Mouse (Mus musculus) megakaryocyte, adult 5-6 weeks (primary cell): ENCODE data around the gene Olfr552. TPM values are rescaled to one million over a fixed set of nuclear protein-coding genes. Genes with fewer than 3 reads are reported as not detected.
"Not testable (repeated sequence)": the region's sequence is repeated elsewhere in the genome, so short reads cannot be mapped to it uniquely, and the experiment has no call there.

Experiments used
- ATAC-seq: 2 replicates; pipeline ENCODE4 v1.8.0; 2016; ENCODE audit warnings: mild to moderate bottlenecking, inconsistent platforms; ENCODE audit not compliant: poor library complexity, severe bottlenecking
- total RNA-seq, 2 experiments: library from RNA; stranded (forward) in 1 of 2; stranded (reverse) in 1 of 2; fragments of 153-499, 151-499 nt in 1 of 2; fragments of 221-1000, 200-1000 nt in 1 of 2; gene quantifications; 2 replicates each; pipeline versions ENCODE4 v1.2.3 to v1.2.4; 2015 to 2017

The Olfr552 gene
- total RNA-seq (2015), result not detected in 2 replicates
- total RNA-seq (2017), result not detected in 2 replicates

- ATAC-seq, result peak; percentile 43; the same call in 1 of the 2 replicates
Observed at GRCm38 (mm10) chr7:102597378-102598031, at the start of gene Olfr552. Gene Olfr552, plus strand, starts transcription at chr7:102597770.

DNA sequence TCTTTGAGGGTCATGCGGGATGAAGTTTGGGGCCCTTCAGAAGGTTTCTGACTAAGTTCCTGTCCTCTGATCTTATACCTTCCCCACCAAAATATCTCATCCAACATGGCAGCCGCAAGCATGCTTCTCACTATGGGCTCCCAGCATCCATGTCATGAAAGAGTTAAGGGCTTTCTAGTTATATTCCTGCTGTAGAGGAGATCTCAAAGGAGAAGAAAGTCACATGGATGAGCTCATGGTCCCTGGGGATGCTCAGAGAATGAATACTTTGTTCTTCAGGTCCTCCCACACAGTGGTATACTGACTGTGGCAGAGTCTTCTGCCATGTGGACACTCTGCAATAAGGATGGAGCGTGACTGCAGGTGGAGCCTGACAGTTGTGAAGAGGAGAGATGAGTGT, 48.0 kb upstream of the Olfr552 start, which contains the start of gene Olfr549:
Gene Olfr549 (plus strand): TSS at position 301 of the 400 bp plus-strand sequence.
- ATAC-seq, result no peak

DNA sequence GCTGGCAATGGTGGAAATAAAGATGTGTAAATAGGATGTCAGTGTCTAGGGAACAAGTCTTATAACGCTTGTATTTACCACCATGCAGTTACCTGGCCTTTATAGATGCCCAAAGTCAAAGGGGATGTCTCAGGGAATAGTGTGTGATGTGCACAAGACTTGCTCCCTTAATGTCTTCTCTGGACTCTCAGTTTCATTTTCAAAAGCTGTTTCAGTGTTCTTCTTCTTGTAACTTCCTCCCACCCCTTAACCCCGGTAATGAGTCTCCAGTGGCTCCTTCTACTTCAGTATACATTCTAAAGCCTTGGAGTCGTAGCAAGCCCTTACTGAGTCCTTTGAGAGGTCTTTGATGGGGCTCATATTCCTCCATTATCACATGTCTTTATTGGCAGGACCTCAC, 44.3 kb upstream of the Olfr552 start:
- peak; percentile 66; the same call in 1 of the 2 replicates for ATAC-seq

- peak; percentile 99 for ATAC-seq
Observed at GRCm38 (mm10) chr7:102564999-102565997, 32.3 kb upstream of the Olfr552 start, which contains the start of gene Trim21. Gene Trim21, minus strand, starts transcription at chr7:102565486.

DNA sequence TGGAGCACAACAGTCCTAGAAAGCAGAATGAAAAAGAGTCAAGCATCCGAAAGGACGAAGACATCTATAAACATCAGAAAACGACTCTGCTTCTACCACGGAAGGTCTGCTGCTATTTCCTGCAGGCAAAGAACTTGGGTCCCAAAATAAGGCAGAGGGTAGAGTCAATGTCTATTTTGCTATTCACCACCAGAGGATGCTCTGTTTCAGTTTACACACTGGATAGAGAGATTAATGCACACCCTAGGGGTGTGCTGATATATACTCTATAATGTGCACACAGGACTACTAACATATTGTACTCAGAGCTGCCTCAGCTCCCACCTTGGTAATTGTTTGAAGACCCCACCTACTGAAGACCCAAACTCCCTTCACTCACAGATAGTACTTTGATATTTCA, 31.4 kb upstream of the Olfr552 start:
- no peak for ATAC-seq

- ATAC-seq, result no peak
Observed at GRCm38 (mm10) chr7:102571142-102571541, 26.4 kb upstream of the Olfr552 start, which contains the start of gene Olfr550. Gene Olfr550, plus strand, starts transcription at chr7:102571442.

- ATAC-seq, result no peak
Observed at GRCm38 (mm10) chr7:102573174-102573830, 24.3 kb upstream of the Olfr552 start.

DNA sequence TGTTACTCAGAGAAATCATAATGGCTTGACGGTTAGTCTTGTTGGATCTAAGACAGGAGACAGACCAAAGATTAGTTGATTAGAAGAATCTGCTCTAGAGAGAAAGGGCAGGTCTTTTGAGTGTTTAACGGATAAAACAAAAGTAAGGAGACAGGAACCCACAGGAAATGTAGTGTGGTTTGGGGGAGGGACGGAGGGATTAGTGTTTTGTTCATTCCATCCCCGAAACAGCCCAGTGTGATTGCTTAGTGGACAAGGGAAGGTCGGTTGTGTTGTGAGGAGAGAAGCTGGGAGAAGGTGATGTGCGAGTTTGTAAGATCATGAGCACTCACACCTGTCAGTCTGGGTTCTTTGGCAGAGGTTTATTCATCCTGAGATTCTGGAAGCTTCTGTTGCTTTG, 21.6 kb upstream of the Olfr552 start:
- ATAC-seq, result no peak

DNA sequence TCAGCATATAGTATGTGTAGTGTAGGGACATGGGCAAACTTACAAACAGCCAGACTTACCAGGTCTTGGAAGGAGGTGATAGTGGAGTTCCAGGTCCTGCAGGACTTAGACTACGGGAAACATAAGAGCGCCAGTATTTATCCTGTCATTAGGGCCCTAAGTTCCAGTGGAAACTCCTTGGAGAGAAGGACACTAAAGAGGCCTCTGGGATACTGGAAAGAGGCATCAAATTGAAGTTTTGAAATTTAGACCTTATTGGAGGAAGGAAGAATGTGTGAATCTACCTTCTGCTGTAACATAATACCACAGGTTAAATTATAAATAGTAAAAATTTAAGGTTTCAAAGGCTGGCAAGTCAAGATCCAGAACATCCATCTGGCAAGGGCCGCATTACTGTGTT, 5.8 kb upstream of the Olfr552 start, which contains the start of gene Olfr551:
Gene Olfr551 (minus strand): TSS at position 101 of the 400 bp plus-strand sequence.
- ATAC-seq, result no peak

DNA sequence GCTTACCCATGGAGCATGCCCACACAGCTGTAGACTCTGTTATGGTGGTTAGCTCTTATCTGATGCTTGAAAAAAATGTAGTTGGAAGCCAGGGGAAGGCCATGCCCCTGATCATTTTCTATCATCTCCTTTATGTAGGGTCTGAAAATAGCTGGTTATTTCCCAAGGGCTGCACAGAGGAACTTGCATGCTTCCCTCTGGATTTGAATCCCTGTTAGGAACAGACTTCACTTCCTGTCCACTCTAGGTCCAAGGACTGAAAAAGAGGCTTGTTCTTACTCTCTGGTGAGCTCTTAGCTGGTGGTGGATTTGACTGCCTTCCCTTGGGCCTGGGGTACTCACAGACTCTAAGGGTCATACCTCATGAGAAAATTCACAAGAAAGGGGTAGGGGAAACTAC, 20.5 kb downstream of the Olfr552 start, which contains the start of gene Olfr553:
Gene Olfr553 (minus strand): TSS at position 101 of the 400 bp plus-strand sequence.
- no peak for ATAC-seq

GRCm38 (mm10) chr7:102619608-102620007, 22.0 kb downstream of the Olfr552 start:
- ATAC-seq, result peak; percentile 64; the same call in 1 of the 2 replicates

GRCm38 (mm10) chr7:102620368-102620767, 22.8 kb downstream of the Olfr552 start:
- ATAC-seq, result not testable (repeated sequence)

DNA sequence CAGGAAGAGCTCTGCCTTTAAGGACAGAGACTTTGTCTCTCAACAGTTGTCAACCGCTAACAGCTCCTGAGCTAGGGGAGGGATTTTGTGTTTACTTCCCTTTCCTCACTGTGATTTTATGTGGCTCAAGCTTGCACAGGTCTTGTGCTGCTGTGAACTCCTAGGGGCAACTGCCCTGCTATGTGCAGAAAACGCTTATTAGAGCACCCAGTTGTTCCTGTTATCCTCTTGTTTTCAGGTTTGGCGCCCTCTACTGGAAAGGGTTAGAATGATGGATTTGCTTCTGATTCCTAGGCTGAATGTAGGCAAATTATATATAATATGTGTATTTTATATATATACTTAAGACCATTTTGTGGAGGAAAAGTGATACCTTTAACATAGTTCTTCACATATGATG, 39.1 kb downstream of the Olfr552 start:
- peak; percentile 59 for ATAC-seq

GRCm38 (mm10) chr7:102638132-102638531, 40.6 kb downstream of the Olfr552 start, which contains the start of gene Olfr554:
Gene Olfr554, plus strand, starts transcription at chr7:102638432.
- no peak for ATAC-seq

GRCm38 (mm10) chr7:102644945-102645344, 47.4 kb downstream of the Olfr552 start:
- ATAC-seq, result not testable (repeated sequence)

Other genes with a start within 250 kb of the Olfr552 start
- 161 and 172 TPM in 2 replicates for gene Rrm1, start 156.1 kb upstream of the Olfr552 start, total RNA-seq (2015)
- 413 and 515 TPM in 2 replicates for gene Rrm1, start 156.1 kb upstream of the Olfr552 start, total RNA-seq (2017)
- gene Olfr543, start 116.1 kb upstream of the Olfr552 start, total RNA-seq (2015), result not detected in 2 replicates
- gene Olfr543, start 116.1 kb upstream of the Olfr552 start, total RNA-seq (2017), result not detected in 2 replicates
- not detected in 2 replicates for gene Olfr544, start 109.5 kb upstream of the Olfr552 start, total RNA-seq (2015)
- gene Olfr544, start 109.5 kb upstream of the Olfr552 start, total RNA-seq (2017), result 0.04 TPM in 1 of 2 replicates, not detected in the other
- gene Olfr545, start 98.2 kb upstream of the Olfr552 start, total RNA-seq (2015), result not detected in 2 replicates
- not detected in 2 replicates for gene Olfr545, start 98.2 kb upstream of the Olfr552 start, total RNA-seq (2017)
- gene Olfr547, start 63.0 kb upstream of the Olfr552 start, total RNA-seq (2015), result not detected in 2 replicates
- gene Olfr547, start 63.0 kb upstream of the Olfr552 start, total RNA-seq (2017), result not detected in 2 replicates
- not detected in 2 replicates for gene Olfr548-ps1, start 56.9 kb upstream of the Olfr552 start, total RNA-seq (2015)
- gene Olfr548-ps1, start 56.9 kb upstream of the Olfr552 start, total RNA-seq (2017), result not detected in 2 replicates
- not detected in 2 replicates for gene Olfr549, start 47.9 kb upstream of the Olfr552 start, total RNA-seq (2015)
- not detected in 2 replicates for gene Olfr549, start 47.9 kb upstream of the Olfr552 start, total RNA-seq (2017)
- gene Trim21, start 32.3 kb upstream of the Olfr552 start, total RNA-seq (2015), result 14.9 and 16.5 TPM in 2 replicates
- gene Trim21, start 32.3 kb upstream of the Olfr552 start, total RNA-seq (2017), result 31.4 and 53.9 TPM in 2 replicates
- 0.45 TPM in 1 of 2 replicates, not detected in the other for gene Olfr550, start 26.3 kb upstream of the Olfr552 start, total RNA-seq (2015)
- not detected in 2 replicates for gene Olfr550, start 26.3 kb upstream of the Olfr552 start, total RNA-seq (2017)
- not detected in 2 replicates for gene Olfr551, start 5.9 kb upstream of the Olfr552 start, total RNA-seq (2015)
- gene Olfr551, start 5.9 kb upstream of the Olfr552 start, total RNA-seq (2017), result not detected in 2 replicates
- gene Olfr553, start 20.4 kb downstream of the Olfr552 start, total RNA-seq (2015), result not detected in 2 replicates
- not detected in 2 replicates for gene Olfr553, start 20.4 kb downstream of the Olfr552 start, total RNA-seq (2017)
- gene Olfr554, start 40.7 kb downstream of the Olfr552 start, total RNA-seq (2015), result not detected in 2 replicates
- not detected in 2 replicates for gene Olfr554, start 40.7 kb downstream of the Olfr552 start, total RNA-seq (2017)
- not detected in 2 replicates for gene Olfr555, start 61.1 kb downstream of the Olfr552 start, total RNA-seq (2015)
- gene Olfr555, start 61.1 kb downstream of the Olfr552 start, total RNA-seq (2017), result not detected in 2 replicates
- gene Olfr556, start 67.1 kb downstream of the Olfr552 start, total RNA-seq (2015), result not detected in 2 replicates
- not detected in 2 replicates for gene Olfr556, start 67.1 kb downstream of the Olfr552 start, total RNA-seq (2017)
- gene Trim68, start 89.6 kb downstream of the Olfr552 start, total RNA-seq (2015), result 3.5 and 3.7 TPM in 2 replicates
- 2.9 and 3.4 TPM in 2 replicates for gene Trim68, start 89.6 kb downstream of the Olfr552 start, total RNA-seq (2017)
- gene Olfr557, start 98.1 kb downstream of the Olfr552 start, total RNA-seq (2015), result not detected in 2 replicates
- not detected in 2 replicates for gene Olfr557, start 98.1 kb downstream of the Olfr552 start, total RNA-seq (2017)
- not detected in 2 replicates for gene Olfr558, start 104.4 kb downstream of the Olfr552 start, total RNA-seq (2015)
- not detected in 2 replicates for gene Olfr558, start 104.4 kb downstream of the Olfr552 start, total RNA-seq (2017)
- gene Olfr33, start 121.3 kb downstream of the Olfr552 start, total RNA-seq (2015), result not detected in 2 replicates
- not detected in 2 replicates for gene Olfr33, start 121.3 kb downstream of the Olfr552 start, total RNA-seq (2017)
- gene Olfr559, start 129.7 kb downstream of the Olfr552 start, total RNA-seq (2015), result not detected in 2 replicates
- gene Olfr559, start 129.7 kb downstream of the Olfr552 start, total RNA-seq (2017), result not detected in 2 replicates
- not detected in 2 replicates for gene Olfr560, start 161.6 kb downstream of the Olfr552 start, total RNA-seq (2015)
- gene Olfr560, start 161.6 kb downstream of the Olfr552 start, total RNA-seq (2017), result not detected in 2 replicates
- not detected in 2 replicates for gene Olfr78, start 161.7 kb downstream of the Olfr552 start, total RNA-seq (2015)
- not detected in 2 replicates for gene Olfr78, start 161.7 kb downstream of the Olfr552 start, total RNA-seq (2017)
- not detected in 2 replicates for gene Olfr561, start 173.5 kb downstream of the Olfr552 start, total RNA-seq (2015)
- not detected in 2 replicates for gene Olfr561, start 173.5 kb downstream of the Olfr552 start, total RNA-seq (2017)
- gene Olfr564, start 205.7 kb downstream of the Olfr552 start, total RNA-seq (2015), result not detected in 2 replicates
- gene Olfr564, start 205.7 kb downstream of the Olfr552 start, total RNA-seq (2017), result not detected in 2 replicates